8 mouse cellular contexts compared by ENCODE assay signal in genomic region chr13:110280563-110281144, GRCm38 (mm10). TPM values are rescaled to one million over a fixed set of nuclear protein-coding genes. Genes with fewer than 3 reads are reported as not detected.
A peak's percentile ranks its signal among the peaks of the same experiment; 100 is the strongest.
DNase-seq lines count a peak whose midpoint lies in the region; ATAC-seq and TF ChIP-seq lines count a peak whose summit lies in the region.

Gene Rab3c (minus strand): TSS chr13:110280996.

- 2% methylated on average over 20 of the region's 20 CpGs for WGBS in heart, embryonic 13.5 days
- under 1% methylated on average over 20 of the region's 20 CpGs for WGBS in forebrain, embryonic 13.5 days
- 2% methylated on average over 20 of the region's 20 CpGs for WGBS in midbrain, embryonic 10.5 days

- H3K4me2 ChIP-seq in heart, embryonic 13.5 days, result peak within 1 kb of the TSS; percentile 96
- H3K4me2 ChIP-seq in forebrain, embryonic 13.5 days, result peak within 1 kb of the TSS; percentile 71

- no peak for ATAC-seq in heart, embryonic 13.5 days (ENCODE audit: extremely low read depth, insufficient number of reproducible peaks, low FRiP score, low TSS enrichment)
- peak; percentile 52 for ATAC-seq in forebrain, embryonic 13.5 days

- no peaks in the 10 kb centered on the region for H3K9me3 ChIP-seq in heart, embryonic 13.5 days
- H3K9me3 ChIP-seq in forebrain, embryonic 13.5 days (replicated peaks), result no peaks in the 10 kb centered on the region
- H3K9me3 ChIP-seq in midbrain, embryonic 10.5 days (replicated peaks), result no peaks in the 10 kb centered on the region

- DNase-seq in heart, adult 9 months (ENCODE audit: low spot score in 2 of 2), result no peak
- peak; percentile 78 for DNase-seq in brain, embryonic 14.5 days (ENCODE audit: low read depth)
- DNase-seq in left cerebral cortex, postnatal 25 days (ENCODE audit: low spot score in 2 of 2), result peak in 1 of 2 experiments; percentile 11
- peak; percentile 40 for DNase-seq in midbrain, embryonic 10.5 days (ENCODE audit: low spot score)
- no peak for DNase-seq in urinary bladder, postnatal 4 days (ENCODE audit: low spot score in 2 of 2)
- no peak for DNase-seq in heart, adult 11 months

- H3K27me3 ChIP-seq in heart, embryonic 13.5 days (replicated peaks), result peaks cover 18% of the 10 kb centered on the region
- H3K27me3 ChIP-seq in forebrain, embryonic 13.5 days, result no peaks in the 10 kb centered on the region
- H3K27me3 ChIP-seq in midbrain, embryonic 10.5 days (ENCODE audit: low read depth, poor library complexity, severe bottlenecking), result peaks cover 19% of the 10 kb centered on the region

- peaks cover 9% of the 10 kb centered on the region for H3K4me1 ChIP-seq in heart, embryonic 13.5 days
- no peaks in the 10 kb centered on the region for H3K4me1 ChIP-seq in forebrain, embryonic 13.5 days
- H3K4me1 ChIP-seq in midbrain, embryonic 10.5 days, result peaks cover 15% of the 10 kb centered on the region

- TF ChIP-seq CTCF in brain, embryonic 14.5 days (IDR thresholded peaks at IDR 0.05; ENCODE audit: borderline replicate concordance, extremely low read depth, insufficient read depth, insufficient read length), result no peak

- intact Hi-C loops in left cerebral cortex, postnatal 25 days (cut with DNase I), result loop anchor here (5.0 kb wide), 1 partner anchor 87 kb away; no protein-coding TSS in a partner anchor

- H3K27ac ChIP-seq in heart, embryonic 13.5 days (replicated peaks), result no peak within 1 kb of the TSS
- H3K27ac ChIP-seq in forebrain, embryonic 13.5 days, result peak within 1 kb of the TSS; percentile 84
- H3K27ac ChIP-seq in midbrain, embryonic 10.5 days (replicated peaks), result peak within 1 kb of the TSS; percentile 81

- peak within 1 kb of the TSS; percentile 52 for H3K4me3 ChIP-seq in heart, embryonic 13.5 days
- peak within 1 kb of the TSS; percentile 57 for H3K4me3 ChIP-seq in forebrain, embryonic 13.5 days
- H3K4me3 ChIP-seq in midbrain, embryonic 10.5 days, result peak within 1 kb of the TSS; percentile 68

- TF ChIP-seq POLR2A in brain, embryonic 14.5 days (IDR thresholded peaks at IDR 0.05; ENCODE audit: borderline replicate concordance, extremely low read depth, insufficient read depth, insufficient read length, poor library complexity, severe bottlenecking), result 0 out of 2 replicates have a peak, but pooled peaks have one; percentile 12

- no peaks in the 10 kb centered on the region for H3K36me3 ChIP-seq in heart, embryonic 13.5 days
- H3K36me3 ChIP-seq in forebrain, embryonic 13.5 days (ENCODE audit: poor library complexity, severe bottlenecking), result no peaks in the 10 kb centered on the region
- no peaks in the 10 kb centered on the region for H3K36me3 ChIP-seq in midbrain, embryonic 10.5 days

- H3K9ac ChIP-seq in heart, embryonic 13.5 days, result peak within 1 kb of the TSS; percentile 70
- peak within 1 kb of the TSS; percentile 72 for H3K9ac ChIP-seq in forebrain, embryonic 13.5 days

RNA-seq across cellular contexts. Expression of gene Rab3c, which starts in this region (rescaled TPM):
- 0.41 and 0.51 TPM in 2 replicates for polyA plus RNA-seq in heart, embryonic 13.5 days (2015; fragmentation: Nextera tagmentation; extraction: Ambion mirVana)
- 43.4 and 89.6 TPM in 2 replicates for polyA plus RNA-seq in brain, embryonic 14.5 days (2012; rRNA removed)
- 87.2 and 89.1 TPM in 2 replicates for polyA plus RNA-seq in forebrain, embryonic 13.5 days (2015; fragmentation: Nextera tagmentation; extraction: Ambion mirVana)
- 100 to 1,000 TPM; 190 to 198 TPM for total RNA-seq in left cerebral cortex, postnatal 25 days (2021)
- polyA plus RNA-seq in midbrain, embryonic 10.5 days (2016; fragmentation: Nextera tagmentation; extraction: Ambion mirVana), result 9.0 and 20.8 TPM in 2 replicates

Comparison
In these comparisons a context has a peak if more than half of its experiments do, and no peak if none do; other contexts are left out.
1. DNase-seq: peak in brain, embryonic 14.5 days (single experiment) and midbrain, embryonic 10.5 days (single experiment); none in heart, adult 9 months (0 of 2), urinary bladder, postnatal 4 days (0 of 2) and heart, adult 11 months (single experiment).
2. Peak in every context shown above with its lines, with median percentiles within 50 percentile points of each other: H3K4me3 ChIP-seq.